In the genomic region with DNA sequence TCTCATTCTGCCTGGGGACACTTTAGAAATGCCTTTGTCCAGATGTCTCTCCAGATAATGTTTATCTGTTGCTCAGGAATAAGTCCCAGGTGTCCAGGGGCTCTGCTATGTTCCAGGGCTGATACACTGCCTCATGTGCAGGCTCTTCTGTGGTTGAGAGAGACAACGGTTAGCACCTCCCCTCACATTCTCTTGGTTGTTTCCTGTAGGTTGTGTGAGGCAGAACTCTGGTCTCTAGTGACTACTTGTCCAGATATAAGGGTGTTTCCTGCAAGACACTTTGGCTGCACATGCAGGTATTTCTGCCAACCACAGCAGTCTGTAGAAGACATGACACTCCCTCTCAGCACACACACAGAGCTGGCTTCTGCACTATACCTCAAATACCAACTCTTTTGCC, we compare ENCODE assay signal across 25 mouse cellular contexts. TPM values are rescaled to one million over a fixed set of nuclear protein-coding genes. Genes with fewer than 3 reads are reported as not detected.
DNase-seq lines count a peak whose midpoint lies in the region; ATAC-seq and TF ChIP-seq lines count a peak whose summit lies in the region.
"Had no signal": no experiment of that assay in that cellular context is flagged by ENCODE, and none has a peak within 500 bp of the region (broad histone marks: within the 10 kb centered on the region; RNA-seq: fewer than 3 reads in every experiment).

No protein-coding gene starts in this region.

- H3K4me3 ChIP-seq in MEL (ENCODE audit: control insufficient read depth in 1 of 2, insufficient read depth in 1 of 2, low read depth in 2 of 2, low read length in 2 of 2) = no peak overlapping the region
- H3K4me3 ChIP-seq: embryonic facial prominence, embryonic 13.5 days; erythroblast, embryonic 14.5 days; forebrain, embryonic 12.5 days; heart, embryonic 10.5 days; liver, embryonic 13.5 days; megakaryocyte, embryonic 14.5 days; myocyte had no signal

- no peaks in the 10 kb centered on the region for H3K79me2 ChIP-seq in MEL (ENCODE audit: control insufficient read depth, insufficient read depth, low read length, poor library complexity)

- no peak overlapping the region for H3K9ac ChIP-seq in MEL (ENCODE audit: control insufficient read depth, low read depth, low read length, poor library complexity, severe bottlenecking)
- H3K9ac ChIP-seq: embryonic facial prominence, embryonic 13.5 days; forebrain, embryonic 12.5 days; liver, embryonic 13.5 days; lung, embryonic 14.5 days had no signal

- peaks cover 2 to 5% of the 10 kb centered on the region in 2 experiments; a peak in 3 of 4 replicates for H3K4me1 ChIP-seq in MEL (ENCODE audit: control insufficient read depth in 1 of 2, insufficient read depth in 2 of 2, low read length in 2 of 2)
- H3K4me1 ChIP-seq: embryonic facial prominence, embryonic 13.5 days; forebrain, embryonic 12.5 days; heart, embryonic 10.5 days; liver, embryonic 13.5 days; megakaryocyte, embryonic 14.5 days had no signal

- H3K27me3 ChIP-seq in MEL (ENCODE audit: control insufficient read depth in 1 of 2, insufficient read depth in 2 of 2, low read length in 2 of 2) = no peaks in the 10 kb centered on the region
- H3K27me3 ChIP-seq: embryonic facial prominence, embryonic 13.5 days; forebrain, embryonic 12.5 days; liver, embryonic 13.5 days; megakaryocyte, embryonic 14.5 days had no signal

- TF ChIP-seq RAD21 in MEL (IDR thresholded peaks at IDR 0.05; ENCODE audit: low read depth, low read length) = no peak

- intact Hi-C loops in left cerebral cortex, postnatal 10 days (cut with DNase I) = no loop called here

- H3K36me3 ChIP-seq in MEL (ENCODE audit: control insufficient read depth in 1 of 2, insufficient read depth in 2 of 2, low read length in 2 of 2) = peaks cover 0 to 10% of the 10 kb centered on the region in 2 experiments; a peak in 2 of 4 replicates
- H3K36me3 ChIP-seq: embryonic facial prominence, embryonic 13.5 days; forebrain, embryonic 12.5 days; heart, embryonic 10.5 days; liver, embryonic 13.5 days had no signal

- DNase-seq in thymus, postnatal 0 days (ENCODE audit: low spot score) = peak; percentile 10
- DNase-seq in thymus, postnatal 4 days = no peak
- no peak for DNase-seq in MEL (ENCODE audit: low read depth, low spot score)
- no peak for DNase-seq in left cerebral cortex, postnatal 10 days (ENCODE audit: extremely low spot score in 1 of 2, low spot score in 2 of 2)
- no peak for DNase-seq in kidney, adult 11 months
- no peak for DNase-seq in gastrocnemius, adult 8-10 months (ENCODE audit: low spot score in 2 of 2)
- DNase-seq: adrenal gland, adult 2 months; cerebellum, adult 11-12 months; cerebellum, postnatal 14 days; embryo, embryonic 11 days; heart, postnatal 4 days; kidney, postnatal 4 days; layer of hippocampus, adult 9-11 months; liver, embryonic 13.5 days; lung, embryonic 14.5 days had no signal

- TF ChIP-seq CTCF in MEL (IDR thresholded peaks at IDR 0.05 in 2 of 3, conservative IDR thresholded peaks at IDR 0.05 in 1 of 3; ENCODE audit: control insufficient read depth in 1 of 3, insufficient read depth in 1 of 3, low read depth in 2 of 3, low read length in 3 of 3, poor library complexity in 1 of 3, severe bottlenecking in 1 of 3) = no peak

- peak; percentile 35; the same call in 1 of the 2 replicates for ATAC-seq in megakaryocyte progenitor cell, adult 5-6 weeks (replicated peaks; ENCODE audit: poor library complexity)
- ATAC-seq: hindbrain, embryonic 16.5 days; intestine, postnatal 0 days; midbrain, embryonic 16.5 days had no signal

- H3K9me3 ChIP-seq in MEL (replicated peaks; ENCODE audit: insufficient read depth, low read length) = no peaks in the 10 kb centered on the region
- H3K9me3 ChIP-seq: embryonic facial prominence, embryonic 13.5 days; forebrain, embryonic 12.5 days; heart, embryonic 10.5 days; liver, embryonic 13.5 days; megakaryocyte, embryonic 14.5 days had no signal

- no peak overlapping the region for H3K27ac ChIP-seq in MEL (ENCODE audit: control insufficient read depth, low read depth, low read length)
- H3K27ac ChIP-seq: embryonic facial prominence, embryonic 13.5 days; forebrain, embryonic 12.5 days; heart, embryonic 10.5 days; liver, embryonic 13.5 days had no signal

- TF ChIP-seq EP300 in MEL (IDR thresholded peaks at IDR 0.05; ENCODE audit: low read depth in 1 of 2, low read length in 2 of 2) = no peak

- TF ChIP-seq POLR2A in MEL (IDR thresholded peaks at IDR 0.05; ENCODE audit: control insufficient read depth in 1 of 2, insufficient read depth in 1 of 2, low read depth in 1 of 2, low read length in 2 of 2, poor library complexity in 1 of 2) = no peak

TF ChIP-seq in MEL, 35 proteins besides CTCF, POLR2A, EP300 and RAD21:
- TF ChIP-seq MXI1 (IDR thresholded peaks at IDR 0.05; ENCODE audit: low read depth, low read length) (no peak), TCF12 (IDR thresholded peaks at IDR 0.05; ENCODE audit: low read depth, low read length) (0 out of 2 replicates have a peak, but pooled peaks have one; percentile 7)

RNA-seq across cellular contexts. Expression of gene Rel, which starts 48.0 kb away (rescaled TPM):
- polyA plus RNA-seq in thymus, postnatal 0 days (2015; fragmentation: Nextera tagmentation; extraction: Ambion mirVana) = 3.0 and 3.2 TPM in 2 replicates
- 0.42 and 1.2 TPM in 2 replicates for total RNA-seq in MEL (2012; rRNA removed)
- polyA plus RNA-seq in MEL (2012; ENCODE audit: insufficient read depth in 1 of 2, insufficient read length in 2 of 2, low read depth in 1 of 2, low replicate concordance in 2 of 2, missing spikeins in 1 of 2) = 1 to 10 TPM in 1 of 2 experiments, not detected in 1; 2.5 TPM
- 20.7 and 25.9 TPM in 2 replicates for total RNA-seq in megakaryocyte progenitor cell, adult 5-6 weeks (2015)
- total RNA-seq in megakaryocyte progenitor cell, adult 5-6 weeks (2017) = 8.1 and 8.9 TPM in 2 replicates
- total RNA-seq in left cerebral cortex, postnatal 10 days (2021) = 1 to 10 TPM; 3.5 to 4.3 TPM
- 1 to 10 TPM; 2.8 to 3.7 (median 3.6) TPM for total RNA-seq in gastrocnemius, adult 8-10 months (2022)
